Mouse (Mus musculus) myocyte (in vitro differentiated cells): ENCODE results near the gene Serpinb9.

ENCODE experiments used
- E2F4 ChIP-seq: IDR thresholded peaks from one replicate; pipeline ENCODE4 v1.6.1; 2011; ENCODE audit warnings: mild to moderate bottlenecking, control low read depth, moderate library complexity; ENCODE audit not compliant: insufficient read depth
- POLR2A ChIP-seq: IDR thresholded peaks from one replicate; pipeline ENCODE4 v1.6.1; 2011; ENCODE audit warnings: low read depth, mild to moderate bottlenecking, control low read depth, moderate library complexity; ENCODE audit not compliant: insufficient read length
- POLR2AphosphoS2 ChIP-seq: IDR thresholded peaks from one replicate; pipeline ENCODE4 v1.6.1; 2011; ENCODE audit warnings: low read depth, control low read depth; ENCODE audit not compliant: insufficient read length

GRCm38 (mm10) chr13:32968996-32969640 lies 33.9 kb upstream of the Serpinb9 start:
- TF ChIP-seq POLR2A (no peak), POLR2AphosphoS2 (no peak), E2F4 (no peak)
